Mouse (Mus musculus) limb, embryonic 14.5 days (tissue): ENCODE measurements at regions not wholly inside any gene's neighbourhood (a gene's known extent, or its start where the extent isn't known, plus 50 kb on each side); places are given as distances from the start of the nearest gene placed in this dataset.

Source experiments
- ATAC-seq: fragments of 200-750 bp; cut with Nextera tagmentation; 2 replicates; pipeline ENCODE4 v1.8.0; 2017; ENCODE audit warnings: low read depth, moderate number of reproducible peaks, moderate TSS enrichment; ENCODE audit not compliant: low FRiP score
- DNase-seq: peaks from one replicate; pipeline ENCODE4 v3.0.0-alpha.2; 2015; ENCODE audit warnings: low spot score
- H3K27ac ChIP-seq: fragments of 300-500 bp; sonication (generic); replicated peaks from 2 replicates; pipeline ENCODE4 v1.5.1; 2014; ENCODE audit warnings: low read depth, mild to moderate bottlenecking, low read length, moderate library complexity, mixed read lengths
- H3K27me3 ChIP-seq: fragments of 300-500 bp; sonication (generic); 2 replicates; pipeline ENCODE4 v1.6.1; 2014; ENCODE audit warnings: low read length, mixed read lengths; ENCODE audit not compliant: control insufficient read depth, insufficient read depth
- H3K36me3 ChIP-seq: fragments of 300-500 bp; sonication (generic); 2 replicates; pipeline ENCODE4 v1.6.1; 2014; ENCODE audit warnings: mild to moderate bottlenecking, low read length, moderate library complexity, mixed read lengths; ENCODE audit not compliant: control insufficient read depth, insufficient read depth
- H3K4me1 ChIP-seq: fragments of 300-500 bp; sonication (generic); 2 replicates; pipeline ENCODE4 v1.6.1; 2014; ENCODE audit warnings: antibody characterized with exemption, low read length, mixed read lengths; ENCODE audit not compliant: control insufficient read depth, insufficient read depth
- H3K4me2 ChIP-seq: fragments of 300-500 bp; sonication (generic); replicated peaks from 2 replicates; pipeline ENCODE4 v1.6.1; 2014; ENCODE audit warnings: low read depth, mild to moderate bottlenecking, low read length, moderate library complexity; ENCODE audit not compliant: severe bottlenecking
- H3K4me3 ChIP-seq: fragments of 300-500 bp; sonication (generic); replicated peaks from 2 replicates; pipeline ENCODE4 v1.5.1; 2014; ENCODE audit warnings: low read length
- H3K9ac ChIP-seq: fragments of 300-500 bp; sonication (generic); 2 replicates; pipeline ENCODE4 v1.6.1; 2014; ENCODE audit warnings: mild to moderate bottlenecking, low read depth, low read length, moderate library complexity; ENCODE audit not compliant: severe bottlenecking
- H3K9me3 ChIP-seq: fragments of 300-500 bp; sonication (generic); 2 replicates; pipeline ENCODE4 v1.6.1; 2016; ENCODE audit warnings: low read length; ENCODE audit not compliant: control insufficient read depth
- POLR2A ChIP-seq: fragments of 200-500 bp; IDR thresholded peaks from 2 replicates; pipeline ENCODE4 v1.8.0; 2012; ENCODE audit warnings: inconsistent platforms, mild to moderate bottlenecking, moderate library complexity, borderline replicate concordance; ENCODE audit not compliant: insufficient read depth, insufficient read length; ENCODE audit errors: extremely low read depth
- WGBS: fragments of 180-500 bp; shearing (Covaris S2); extraction: QIAGEN DNeasy Blood & Tissue Kit; methylation state at CpG from one replicate; pipeline ENCODE4 v1.1.7; 2014; 5-methylcytosine and 5-hydroxymethylcytosine counted together

GRCm38 (mm10) chr13:37624741-37625140 is 153.5 kb upstream of the Rreb1 start:
- no peak for TF ChIP-seq POLR2A
- no peaks in the 10 kb centered on the region for H3K27me3 ChIP-seq
- no peaks in the 10 kb centered on the region for H3K9me3 ChIP-seq
- DNase-seq = no peak
- peaks cover 10% of the 10 kb centered on the region; the same call in 1 of the 2 replicates for H3K4me1 ChIP-seq
- no peak overlapping the region for H3K4me3 ChIP-seq
- no peak overlapping the region for H3K4me2 ChIP-seq
- no peak overlapping the region for H3K27ac ChIP-seq
- H3K9ac ChIP-seq = no peak overlapping the region
- WGBS = 60% methylated on average over 1 of the region's 1 CpGs
- no peak for ATAC-seq
- no peaks in the 10 kb centered on the region for H3K36me3 ChIP-seq

GRCm38 (mm10) chr13:37625532-37626235 is 152.5 kb upstream of the Rreb1 start:
- H3K27ac ChIP-seq = no peak overlapping the region
- TF ChIP-seq POLR2A = no peak
- H3K4me1 ChIP-seq = peaks cover 10% of the 10 kb centered on the region; the same call in 1 of the 2 replicates
- no peaks in the 10 kb centered on the region for H3K36me3 ChIP-seq
- H3K9me3 ChIP-seq = no peaks in the 10 kb centered on the region
- H3K4me2 ChIP-seq = no peak overlapping the region
- H3K27me3 ChIP-seq = no peaks in the 10 kb centered on the region
- ATAC-seq = no peak
- no peak overlapping the region for H3K4me3 ChIP-seq
- DNase-seq = no peak
- no peak overlapping the region for H3K9ac ChIP-seq
- 85% methylated on average over 13 of the region's 13 CpGs for WGBS

- H3K27ac ChIP-seq = peak overlapping the region; percentile 29; the same call in 1 of the 2 replicates
- ATAC-seq = peak; percentile 87
- no peaks in the 10 kb centered on the region for H3K36me3 ChIP-seq
- 0 out of 2 replicates have a peak, but pooled peaks cover 4% of the 10 kb centered on the region for H3K9me3 ChIP-seq
- peaks cover 10% of the 10 kb centered on the region; the same call in 1 of the 2 replicates for H3K4me1 ChIP-seq
- H3K4me2 ChIP-seq = no peak overlapping the region
- no peaks in the 10 kb centered on the region for H3K27me3 ChIP-seq
- no peak overlapping the region for H3K4me3 ChIP-seq
- TF ChIP-seq POLR2A = no peak
- WGBS = 29% methylated on average over 16 of the region's 16 CpGs
- H3K9ac ChIP-seq = no peak overlapping the region
- peak; percentile 56 for DNase-seq
Observed at GRCm38 (mm10) chr13:37628391-37629270, 149.6 kb upstream of the Rreb1 start.

- no peak for DNase-seq
- Histone ChIP-seq H3K9ac (no peak overlapping the region), H3K9me3 (0 out of 2 replicates have a peak, but pooled peaks cover 4% of the 10 kb centered on the region), H3K36me3 (no peaks in the 10 kb centered on the region), H3K27me3 (no peaks in the 10 kb centered on the region), H3K27ac (peak overlapping the region; percentile 29; the same call in 1 of the 2 replicates), H3K4me3 (no peak overlapping the region), H3K4me1 (peaks cover 10% of the 10 kb centered on the region; the same call in 1 of the 2 replicates), H3K4me2 (no peak overlapping the region)
- 62% methylated on average over 6 of the region's 6 CpGs for whole genome bisulfite sequencing
- peak; percentile 51; the same call in 1 of the 2 replicates for ATAC-seq
- TF ChIP-seq POLR2A = no peak
Observed at GRCm38 (mm10) chr13:37629271-37629899, 148.8 kb upstream of the Rreb1 start.

GRCm38 (mm10) chr13:37632835-37633440 is 145.3 kb upstream of the Rreb1 start:
- no peaks in the 10 kb centered on the region for H3K27me3 ChIP-seq
- no peak overlapping the region for H3K4me3 ChIP-seq
- H3K36me3 ChIP-seq = no peaks in the 10 kb centered on the region
- no peak for ATAC-seq
- no peak overlapping the region for H3K27ac ChIP-seq
- no peak for DNase-seq
- H3K9me3 ChIP-seq = 0 out of 2 replicates have a peak, but pooled peaks cover 4% of the 10 kb centered on the region
- no peak for TF ChIP-seq POLR2A
- peaks cover 10% of the 10 kb centered on the region; the same call in 1 of the 2 replicates for H3K4me1 ChIP-seq
- H3K4me2 ChIP-seq = no peak overlapping the region
- 90% methylated on average over 5 of the region's 5 CpGs for WGBS
- H3K9ac ChIP-seq = no peak overlapping the region
